Mouse (Mus musculus) left cerebral cortex, postnatal 10 days (tissue): ENCODE data around the gene E2f4. TPM values are rescaled to one million over a fixed set of nuclear protein-coding genes. Genes with fewer than 3 reads are reported as not detected.

Experiments used
- DNase-seq, 2 experiments: peaks; one replicate each; pipeline ENCODE4 v3.0.0; 2021 to 2022; ENCODE audit warnings: low spot score in 2 of 2, mixed read lengths in 1 of 2; ENCODE audit errors: extremely low spot score in 1 of 2
- intact Hi-C: fragments of 180-260 bp; cut with DNase I; formaldehyde crosslinking; loops from one replicate; pipeline ENCODE4 v1.15.1; 2025
- total RNA-seq, 2 experiments: library from RNA; stranded (reverse); gene quantifications; 2 replicates each; pipeline ENCODE4 v1.2.3; 2021

E2f4 gene
- total RNA-seq, 2 experiments from 2014 or later = 29.6 to 30.2 TPM

- intact Hi-C loops = no loop called here
- DNase-seq = peak in 1 of 2 experiments; percentile 52
These were observed 30.7 kb upstream of the E2f4 start for GRCm38 (mm10) chr8:105266775-105267174.

GRCm38 (mm10) chr8:105268342-105269074 is 29.0 kb upstream of the E2f4 start:
- intact Hi-C loops = no loop called here
- DNase-seq = peak; percentile 83 to 88

- intact Hi-C loops = no loop called here
- DNase-seq = peak in 1 of 2 experiments; percentile 76
These were observed 28.4 kb upstream of the E2f4 start for GRCm38 (mm10) chr8:105269075-105269458.

DNA sequence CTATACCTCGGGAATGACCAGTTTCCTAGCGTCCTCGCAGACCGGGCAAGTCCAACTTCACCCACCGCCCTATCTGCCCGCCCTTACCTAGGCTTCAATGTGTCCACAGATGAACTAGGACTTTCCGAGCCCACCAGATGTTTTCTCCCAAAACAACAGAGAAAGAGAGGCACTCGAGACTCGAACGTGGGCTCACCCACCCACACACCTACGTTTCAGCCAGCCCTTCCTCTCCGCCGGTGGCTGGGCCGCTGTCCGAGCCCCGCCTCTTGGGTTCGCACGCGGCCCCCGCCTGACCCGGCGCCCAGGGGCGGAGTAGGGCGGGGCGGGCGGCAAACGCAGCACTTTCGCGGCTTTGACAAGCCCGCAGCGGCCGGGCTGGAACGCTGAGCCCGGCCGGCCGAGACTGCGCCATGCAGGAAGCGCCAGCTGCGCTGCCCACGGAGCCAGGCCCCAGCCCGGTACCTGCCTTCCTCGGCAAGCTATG is 28.0 kb upstream of the E2f4 start, which contains the start of gene Hsf4:
TSS of gene Hsf4 (plus strand) at position 341 of the 487 bp plus-strand sequence.
- DNase-seq = peak in 1 of 2 experiments; percentile 76
- intact Hi-C loops = no loop called here

DNA sequence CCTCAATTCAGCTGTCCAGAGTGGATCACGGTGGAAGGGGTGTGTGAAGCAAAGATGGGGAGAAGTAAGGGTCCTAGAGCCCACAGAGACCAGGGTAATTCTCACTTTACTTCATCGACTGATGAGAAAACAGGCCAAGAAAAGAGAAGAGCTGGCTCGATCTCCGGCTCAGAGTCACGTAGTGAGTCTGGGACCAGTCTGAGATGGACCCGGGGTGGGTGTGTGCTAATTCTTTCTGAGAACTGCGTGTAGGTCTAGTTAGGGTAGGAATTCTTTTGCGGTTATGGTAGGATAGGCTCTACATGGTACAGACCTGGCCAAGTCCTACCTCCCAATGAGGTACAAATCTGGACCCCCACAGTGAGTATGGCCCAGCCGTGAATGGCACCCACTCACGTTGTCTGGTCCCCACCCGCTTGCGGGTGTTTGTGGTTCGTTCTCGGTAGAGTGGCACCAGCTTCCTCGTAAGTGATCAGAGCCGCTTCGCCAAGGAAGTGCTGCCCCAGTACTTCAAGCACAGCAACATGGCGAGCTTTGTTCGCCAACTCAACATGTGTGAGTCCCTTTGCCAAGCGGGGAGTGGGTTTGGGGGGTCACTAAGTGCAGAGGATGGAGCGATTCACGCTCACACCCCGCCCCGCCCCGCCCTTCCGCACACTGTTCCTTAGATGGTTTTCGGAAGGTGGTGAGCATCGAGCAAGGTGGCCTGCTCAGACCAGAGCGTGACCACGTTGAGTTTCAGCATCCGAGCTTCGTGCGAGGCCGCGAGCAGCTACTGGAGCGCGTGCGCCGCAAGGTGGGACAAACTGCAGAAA is 27.2 kb upstream of the E2f4 start:
- intact Hi-C loops = no loop called here
- no peak for DNase-seq

DNA sequence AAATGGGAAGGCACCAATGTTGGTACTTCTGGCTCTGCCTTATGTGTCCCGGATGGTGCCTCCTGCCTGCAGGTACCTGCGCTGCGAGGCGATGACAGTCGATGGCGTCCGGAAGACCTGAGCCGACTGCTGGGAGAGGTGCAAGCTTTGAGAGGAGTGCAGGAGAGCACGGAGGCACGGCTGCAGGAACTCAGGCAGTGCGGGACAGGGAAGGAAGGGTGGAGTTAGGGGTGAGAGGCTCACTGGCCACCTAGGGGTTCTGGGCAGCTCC is 26.6 kb upstream of the E2f4 start:
- intact Hi-C loops = no loop called here
- DNase-seq = no peak

- intact Hi-C loops = no loop called here
- no peak for DNase-seq
These were observed 22.1 kb upstream of the E2f4 start for GRCm38 (mm10) chr8:105275387-105275786.

GRCm38 (mm10) chr8:105275840-105276239 is 21.6 kb upstream of the E2f4 start, which contains the start of gene Nol3:
Gene Nol3, plus strand, starts transcription at chr8:105276140.
- intact Hi-C loops = no loop called here
- no peak for DNase-seq

GRCm38 (mm10) chr8:105276292-105277120 is 21.0 kb upstream of the E2f4 start:
- peak in 1 of 2 experiments; percentile 79 for DNase-seq

DNA sequence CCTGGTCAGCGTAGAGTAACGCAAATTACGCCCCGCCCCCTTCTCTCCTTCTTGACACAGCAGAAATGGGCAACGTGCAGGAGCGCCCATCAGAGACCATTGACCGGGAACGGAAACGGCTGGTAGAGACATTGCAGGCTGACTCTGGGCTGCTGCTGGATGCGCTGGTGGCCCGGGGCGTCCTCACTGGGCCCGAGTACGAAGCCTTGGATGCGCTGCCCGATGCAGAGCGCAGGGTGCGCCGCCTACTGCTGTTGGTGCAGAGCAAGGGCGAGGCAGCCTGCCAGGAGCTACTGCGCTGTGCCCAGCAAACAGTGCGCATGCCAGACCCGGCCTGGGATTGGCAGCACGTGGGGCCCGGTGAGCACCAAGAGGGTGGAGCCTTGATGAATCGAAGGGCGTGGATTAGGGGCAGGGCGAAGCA is 18.5 kb upstream of the E2f4 start:
- DNase-seq = peak; percentile 64 to 85
- intact Hi-C loops = no loop called here

More at GRCm38 (mm10) chr8:105276292-105277120, 21.0 kb upstream of the E2f4 start:
- intact Hi-C loops = no loop called here

- DNase-seq = no peak
- intact Hi-C loops = no loop called here
These were observed 16.9 kb upstream of the E2f4 start for GRCm38 (mm10) chr8:105280567-105280966.

DNA sequence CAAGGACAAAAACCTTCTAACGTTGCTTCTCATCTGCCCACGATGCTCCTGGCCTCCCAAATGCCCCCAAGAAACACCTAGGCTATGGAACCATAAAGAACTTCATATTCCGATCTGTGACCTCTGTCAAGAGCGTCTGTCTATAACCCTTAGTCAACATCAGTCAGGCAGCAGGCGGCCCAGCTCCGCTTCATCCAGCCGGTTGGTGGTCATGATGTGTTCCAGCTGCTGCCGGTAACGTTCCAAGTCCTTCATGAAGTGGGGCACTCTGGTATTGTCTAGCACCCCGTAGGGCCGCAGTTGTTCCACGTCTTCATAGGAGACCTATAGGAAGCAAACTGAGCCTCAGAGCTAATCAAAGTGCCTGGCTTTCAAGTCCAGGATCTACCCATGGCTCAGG is 15.6 kb upstream of the E2f4 start:
- no peak for DNase-seq
- intact Hi-C loops = no loop called here

- DNase-seq = no peak
- intact Hi-C loops = no loop called here
These were observed 15.2 kb upstream of the E2f4 start for GRCm38 (mm10) chr8:105282239-105282638.

DNA sequence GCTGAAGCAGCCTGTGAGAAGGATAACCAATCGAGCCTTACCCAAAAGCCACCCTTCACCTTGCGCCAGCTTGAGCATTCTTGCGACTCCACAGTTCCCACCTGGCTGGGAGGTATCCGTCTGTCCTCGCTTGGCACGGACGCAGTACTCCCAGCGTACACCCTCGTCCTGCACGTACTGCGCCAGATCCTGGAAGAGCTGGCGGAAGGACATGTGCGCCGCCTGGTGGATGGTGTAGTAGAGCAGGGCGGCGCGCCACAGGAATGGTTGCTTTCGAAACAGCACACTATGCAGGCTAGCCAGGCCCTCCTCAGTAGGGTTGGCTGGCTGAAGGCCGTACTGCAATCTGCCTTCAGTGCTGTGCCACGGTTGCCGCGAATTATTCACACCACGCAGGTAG is 14.4 kb upstream of the E2f4 start:
- intact Hi-C loops = no loop called here
- no peak for DNase-seq

DNA sequence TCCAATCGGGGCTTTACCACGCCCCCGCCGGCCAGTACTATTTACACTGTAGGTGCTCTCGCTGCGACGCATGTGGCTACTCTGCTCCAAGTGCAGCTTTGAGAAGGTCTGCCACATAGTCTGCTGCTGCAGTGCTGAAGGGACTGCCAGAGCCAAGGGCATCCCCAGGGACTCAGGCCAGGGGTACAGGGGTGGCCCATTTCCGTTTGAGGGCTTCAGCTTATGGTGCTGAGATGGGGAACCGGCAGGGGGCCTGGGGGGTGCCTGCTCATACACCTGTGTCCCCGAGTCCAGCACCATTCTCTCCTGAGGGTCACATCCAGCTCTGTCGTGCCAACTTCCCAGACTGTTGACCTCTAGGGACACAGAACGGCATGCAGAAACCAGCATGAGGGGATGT is 11.9 kb upstream of the E2f4 start:
- no peak for DNase-seq
- intact Hi-C loops = no loop called here

- DNase-seq = no peak
- intact Hi-C loops = no loop called here
These were observed 10.6 kb upstream of the E2f4 start for GRCm38 (mm10) chr8:105286907-105287306.

- intact Hi-C loops = no loop called here
These were observed 9.2 kb upstream of the E2f4 start for GRCm38 (mm10) chr8:105288231-105288630.

DNA sequence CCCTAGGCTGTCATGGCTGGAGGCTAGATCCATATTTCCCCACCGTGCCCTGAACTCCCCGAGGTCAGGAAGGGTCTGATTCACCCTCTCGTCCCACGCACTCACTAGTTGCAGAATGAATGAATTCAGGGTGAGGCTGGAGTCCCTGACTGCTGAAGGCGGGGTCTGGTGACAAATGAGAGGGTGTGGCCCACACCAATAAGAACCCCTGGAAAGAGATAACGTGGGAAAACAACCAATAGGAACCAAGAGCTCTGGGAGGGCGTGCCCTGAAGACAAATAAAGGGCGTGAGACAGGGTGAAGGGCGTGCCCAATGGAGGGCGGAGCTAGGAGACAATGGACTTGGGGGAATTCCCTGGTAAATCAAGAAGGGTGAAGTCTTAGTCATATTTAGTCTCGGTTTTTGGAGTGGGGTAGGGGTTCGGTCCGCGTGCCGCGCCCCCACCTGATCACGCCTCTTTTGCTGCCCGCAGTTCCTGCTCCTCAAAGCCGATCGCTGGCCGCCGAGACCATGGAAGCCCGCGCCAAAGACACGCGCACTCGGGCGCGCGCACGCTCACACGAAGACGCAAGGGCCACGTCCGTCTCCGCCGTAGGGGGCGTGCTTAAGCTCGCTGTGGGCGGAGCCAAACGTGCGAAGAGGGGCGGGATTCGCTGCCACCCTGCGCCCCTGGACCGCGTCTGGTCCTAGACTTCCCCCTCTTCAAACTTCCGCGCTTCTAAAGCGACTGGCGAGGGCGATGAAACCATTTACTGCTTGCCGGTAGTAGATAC is 8.3 kb upstream of the E2f4 start:
- intact Hi-C loops = no loop called here
- DNase-seq = peak; percentile 94 to 96

More at GRCm38 (mm10) chr8:105288231-105288630, 9.2 kb upstream of the E2f4 start:
- no peak for DNase-seq
